Comparison of ENCODE assay signal across 9 mouse cellular contexts in the genomic region with DNA sequence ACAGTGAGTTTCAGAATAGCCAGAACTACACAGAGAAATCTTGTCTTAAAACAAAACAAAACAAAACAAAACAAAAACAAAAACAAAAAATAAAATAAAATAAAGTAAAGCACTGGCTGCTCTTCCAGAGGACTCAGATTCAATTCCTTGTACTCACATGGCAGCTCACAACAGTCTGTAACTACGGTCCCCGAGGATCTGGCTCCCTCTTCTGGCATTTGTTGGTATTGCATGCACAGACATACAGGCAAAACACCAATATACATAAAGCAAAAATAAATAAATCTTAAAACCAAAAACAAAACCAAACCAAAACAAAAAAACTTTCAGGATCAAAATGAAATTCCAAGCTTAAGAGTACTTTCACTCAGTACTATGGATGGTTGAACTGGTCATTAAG. TPM values are rescaled to one million over a fixed set of nuclear protein-coding genes. Genes with fewer than 3 reads are reported as not detected.
DNase-seq lines count a peak whose midpoint lies in the region; ATAC-seq lines count a peak whose summit lies in the region.
"Had no signal": no experiment of that assay in that cellular context is flagged by ENCODE, and none has a peak within 500 bp of the region (broad histone marks: within the 10 kb centered on the region; RNA-seq: fewer than 3 reads in every experiment).

No protein-coding gene starts in this region.

- DNase-seq in hindbrain, embryonic 10.5 days (ENCODE audit: low spot score) = peak; percentile 7
- DNase-seq in 416B (ENCODE audit: low read depth) = peak; percentile 52
- peak; percentile 25 for DNase-seq in ES-CJ7 (ENCODE audit: low read depth, low spot score)
- peak; percentile 53 to 78 for DNase-seq in cerebellum, postnatal 14 days
- peak; percentile 9 to 68 for DNase-seq in kidney, postnatal 36 days
- DNase-seq in neural tube, embryonic 11.5 days (ENCODE audit: low spot score) = peak; percentile 18

- H3K36me3 ChIP-seq in hindbrain, embryonic 10.5 days = no peaks in the 10 kb centered on the region
- H3K36me3 ChIP-seq in hindbrain, embryonic 13.5 days = no peaks in the 10 kb centered on the region
- no peaks in the 10 kb centered on the region for H3K36me3 ChIP-seq in neural tube, embryonic 11.5 days (ENCODE audit: control insufficient read depth, insufficient read depth, low read length)
- H3K36me3 ChIP-seq: liver, embryonic 15.5 days had no signal

- no peak overlapping the region for H3K27ac ChIP-seq in hindbrain, embryonic 10.5 days
- H3K27ac ChIP-seq in hindbrain, embryonic 13.5 days = no peak overlapping the region
- no peak overlapping the region for H3K27ac ChIP-seq in neural tube, embryonic 11.5 days (ENCODE audit: low read depth, low read length)
- H3K27ac ChIP-seq: liver, embryonic 15.5 days had no signal

- no peak overlapping the region for H3K9ac ChIP-seq in hindbrain, embryonic 13.5 days
- no peak overlapping the region for H3K9ac ChIP-seq in neural tube, embryonic 11.5 days (ENCODE audit: low read length)
- H3K9ac ChIP-seq: liver, embryonic 15.5 days had no signal

- no peak overlapping the region for H3K4me2 ChIP-seq in hindbrain, embryonic 13.5 days
- no peak overlapping the region for H3K4me2 ChIP-seq in neural tube, embryonic 11.5 days (ENCODE audit: low read depth)
- H3K4me2 ChIP-seq: liver, embryonic 15.5 days had no signal

- ATAC-seq in hindbrain, embryonic 13.5 days (ENCODE audit: low FRiP score) = no peak
- ATAC-seq in neural tube, embryonic 11.5 days (ENCODE audit: insufficient read depth, low FRiP score, low TSS enrichment) = no peak
- ATAC-seq in activated CD4-positive, CD25-positive, alpha-beta regulatory T cell, adult 4 months = no peak

- 28% methylated on average over 2 of the region's 2 CpGs for WGBS in hindbrain, embryonic 10.5 days
- WGBS in hindbrain, embryonic 13.5 days = 24% methylated on average over 2 of the region's 2 CpGs
- WGBS in neural tube, embryonic 11.5 days = 25% methylated on average over 2 of the region's 2 CpGs

- H3K4me3 ChIP-seq in hindbrain, embryonic 10.5 days = no peak overlapping the region
- no peak overlapping the region for H3K4me3 ChIP-seq in hindbrain, embryonic 13.5 days
- no peak overlapping the region for H3K4me3 ChIP-seq in neural tube, embryonic 11.5 days (ENCODE audit: low read depth, low read length)
- H3K4me3 ChIP-seq: liver, embryonic 15.5 days had no signal

- H3K9me3 ChIP-seq in hindbrain, embryonic 10.5 days = no peaks in the 10 kb centered on the region
- H3K9me3 ChIP-seq in hindbrain, embryonic 13.5 days = no peaks in the 10 kb centered on the region
- no peaks in the 10 kb centered on the region for H3K9me3 ChIP-seq in neural tube, embryonic 11.5 days (ENCODE audit: control insufficient read depth, low read length)
- H3K9me3 ChIP-seq: liver, embryonic 15.5 days had no signal

- no peaks in the 10 kb centered on the region for H3K27me3 ChIP-seq in hindbrain, embryonic 10.5 days (ENCODE audit: insufficient read depth, poor library complexity, severe bottlenecking)
- H3K27me3 ChIP-seq in hindbrain, embryonic 13.5 days = no peaks in the 10 kb centered on the region
- H3K27me3 ChIP-seq in neural tube, embryonic 11.5 days (ENCODE audit: control insufficient read depth, insufficient read depth, low read length) = no peaks in the 10 kb centered on the region
- H3K27me3 ChIP-seq: liver, embryonic 15.5 days had no signal

- no peaks in the 10 kb centered on the region for H3K4me1 ChIP-seq in hindbrain, embryonic 10.5 days (replicated peaks)
- no peaks in the 10 kb centered on the region for H3K4me1 ChIP-seq in hindbrain, embryonic 13.5 days (replicated peaks)
- no peaks in the 10 kb centered on the region for H3K4me1 ChIP-seq in neural tube, embryonic 11.5 days (ENCODE audit: control insufficient read depth, insufficient read depth, low read length)
- H3K4me1 ChIP-seq: liver, embryonic 15.5 days had no signal

RNA-seq across cellular contexts. Expression of gene Prdx4, which starts 36.0 kb away (rescaled TPM):
- polyA plus RNA-seq in hindbrain, embryonic 10.5 days (2016; fragmentation: Nextera tagmentation; extraction: Ambion mirVana) = 257 and 289 TPM in 2 replicates
- polyA plus RNA-seq in hindbrain, embryonic 13.5 days (2015; fragmentation: Nextera tagmentation; extraction: Ambion mirVana) = 134 and 138 TPM in 2 replicates
- 227 and 238 TPM in 2 replicates for polyA plus RNA-seq in neural tube, embryonic 11.5 days (2014; fragmentation: Nextera tagmentation; extraction: Ambion mirVana)
- 10 to 100 TPM; 53.5 to 53.6 TPM for polyA plus RNA-seq in activated CD4-positive, CD25-positive, alpha-beta regulatory T cell, adult 4 months (2017; shearing (Covaris generic))

Comparison
In these comparisons a context has a peak if more than half of its experiments do, and no peak if none do; other contexts are left out.
1. DNase-seq: peak in every context shown above with its lines; median percentile 66 in cerebellum, postnatal 14 days; 52 in 416B; 38 in kidney, postnatal 36 days; 25 in ES-CJ7; 18 in neural tube, embryonic 11.5 days; 7 in hindbrain, embryonic 10.5 days.